Mouse (Mus musculus) ES-E14 (cell line): ENCODE data around the gene Svep1. TPM values are rescaled to one million over a fixed set of nuclear protein-coding genes. Genes with fewer than 3 reads are reported as not detected.

Source experiments
- DNase-seq: peaks from one replicate; pipeline ENCODE4 v3.0.0-alpha.2; 2013; ENCODE audit warnings: low read depth, low spot score
- H3K27ac ChIP-seq: 2 replicates; pipeline ENCODE4 v1.5.1; 2012; ENCODE audit warnings: low read depth, mild to moderate bottlenecking, low read length, moderate library complexity, mixed read lengths; ENCODE audit not compliant: poor library complexity, insufficient read depth, severe bottlenecking
- H3K36me3 ChIP-seq: 2 replicates; pipeline ENCODE4 v1.6.1; 2012; ENCODE audit warnings: mild to moderate bottlenecking, low read length, moderate library complexity, mixed read lengths; ENCODE audit not compliant: control insufficient read depth, poor library complexity, insufficient read depth, severe bottlenecking
- H3K4me1 ChIP-seq, 2 experiments: fragments of 150-350 bp in 1 of 2; sonication (generic) in 1 of 2; 2 replicates each; pipeline ENCODE4 v1.6.1; 2012; ENCODE audit warnings: low read length in 2 of 2, mild to moderate bottlenecking in 1 of 2, mixed read lengths in 1 of 2; ENCODE audit not compliant: control insufficient read depth in 2 of 2, insufficient read depth in 2 of 2, poor library complexity in 1 of 2
- H3K4me3 ChIP-seq, 2 experiments: fragments of 150-350 bp in 1 of 2; sonication (generic) in 1 of 2; 2 replicates each; pipeline ENCODE4 v1.5.1; 2012; ENCODE audit warnings: low read length in 2 of 2, low read depth in 1 of 2, mild to moderate bottlenecking in 1 of 2, mixed read lengths in 1 of 2; ENCODE audit not compliant: insufficient read depth in 1 of 2, poor library complexity in 1 of 2, severe bottlenecking in 1 of 2
- H3K9ac ChIP-seq: 2 replicates; pipeline ENCODE4 v1.6.1; 2012; ENCODE audit warnings: low read depth, mild to moderate bottlenecking, low read length, mixed read lengths; ENCODE audit not compliant: poor library complexity, insufficient read depth, severe bottlenecking
- H3K9me3 ChIP-seq: fragments of 150-350 bp; sonication (generic); 2 replicates; pipeline ENCODE4 v1.6.1; 2012; ENCODE audit warnings: low read depth, mild to moderate bottlenecking, low read length; ENCODE audit not compliant: control insufficient read depth, insufficient read depth
- CHD2 ChIP-seq: IDR thresholded peaks from 2 replicates; pipeline ENCODE4 v1.6.1; 2014; ENCODE audit warnings: mild to moderate bottlenecking, low read depth, low read length, inconsistent platforms
- HCFC1 ChIP-seq: IDR thresholded peaks from 2 replicates; pipeline ENCODE4 v1.6.1; 2012; ENCODE audit warnings: low read length, inconsistent platforms, borderline replicate concordance; ENCODE audit not compliant: insufficient read depth
- MAFK ChIP-seq: IDR thresholded peaks from 2 replicates; pipeline ENCODE4 v1.6.1; 2014; ENCODE audit warnings: mild to moderate bottlenecking, low read depth, low read length, inconsistent platforms; ENCODE audit not compliant: insufficient read depth
- ZC3H11A ChIP-seq: IDR thresholded peaks from 2 replicates; pipeline ENCODE4 v1.6.1; 2012; ENCODE audit warnings: low read depth, mild to moderate bottlenecking, inconsistent platforms, low read length, borderline replicate concordance
- ZNF384 ChIP-seq: IDR thresholded peaks from 2 replicates; pipeline ENCODE4 v1.6.1; 2012; ENCODE audit warnings: low read depth, low read length, inconsistent platforms
- in situ Hi-C, 2 experiments: fragments of 600-800 bp; cut with MboI; formaldehyde crosslinking; loops; one replicate each; pipeline ENCODE4 v1.15.1; 2025; ENCODE audit warnings: low sequenced_read_pairs in 2 of 2, inconsistent platforms in 1 of 2; ENCODE audit not compliant: unreplicated experiment in 2 of 2
- total RNA-seq: library from RNA; depleted of rRNA; stranded (reverse); fragments of 300-350 nt; gene quantifications from 2 replicates; pipeline ENCODE4 v1.2.3, GENCODE M21; 2012

Gene Svep1
- total RNA-seq, 1 experiment: 0.22 TPM

DNA sequence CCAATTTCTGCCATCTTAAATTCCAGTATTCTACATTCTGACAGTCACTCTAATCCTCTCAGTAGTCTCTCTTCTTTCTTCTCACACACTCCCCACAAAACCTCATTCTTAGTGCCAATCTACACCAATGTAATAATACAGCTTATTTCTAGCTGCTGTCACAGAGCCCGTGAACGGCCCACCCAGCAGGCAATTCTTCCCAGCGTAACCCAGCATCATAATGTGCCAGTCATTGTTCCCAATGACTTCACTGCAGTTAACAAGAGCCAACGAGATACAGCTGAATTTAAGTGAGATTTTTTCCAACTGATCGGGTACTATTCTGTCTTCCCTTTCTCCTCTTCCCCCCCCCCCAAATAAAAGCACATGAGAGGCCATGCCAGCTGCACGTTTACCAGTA, 67.4 kb downstream of the Svep1 start:
- H3K4me3 ChIP-seq: no peak overlapping the region
- H3K4me1 ChIP-seq: no peaks in the 10 kb centered on the region
- no peaks in the 10 kb centered on the region for H3K9me3 ChIP-seq
- H3K36me3 ChIP-seq: no peaks in the 10 kb centered on the region
- in situ Hi-C loops: no loop called here
- no peak overlapping the region for H3K27ac ChIP-seq
- DNase-seq: no peak
- H3K9ac ChIP-seq: no peak overlapping the region
- no peak for TF ChIP-seq HCFC1
- TF ChIP-seq ZNF384: no peak
- no peak for TF ChIP-seq ZC3H11A
- TF ChIP-seq CHD2: no peak
- no peak for TF ChIP-seq MAFK

DNA sequence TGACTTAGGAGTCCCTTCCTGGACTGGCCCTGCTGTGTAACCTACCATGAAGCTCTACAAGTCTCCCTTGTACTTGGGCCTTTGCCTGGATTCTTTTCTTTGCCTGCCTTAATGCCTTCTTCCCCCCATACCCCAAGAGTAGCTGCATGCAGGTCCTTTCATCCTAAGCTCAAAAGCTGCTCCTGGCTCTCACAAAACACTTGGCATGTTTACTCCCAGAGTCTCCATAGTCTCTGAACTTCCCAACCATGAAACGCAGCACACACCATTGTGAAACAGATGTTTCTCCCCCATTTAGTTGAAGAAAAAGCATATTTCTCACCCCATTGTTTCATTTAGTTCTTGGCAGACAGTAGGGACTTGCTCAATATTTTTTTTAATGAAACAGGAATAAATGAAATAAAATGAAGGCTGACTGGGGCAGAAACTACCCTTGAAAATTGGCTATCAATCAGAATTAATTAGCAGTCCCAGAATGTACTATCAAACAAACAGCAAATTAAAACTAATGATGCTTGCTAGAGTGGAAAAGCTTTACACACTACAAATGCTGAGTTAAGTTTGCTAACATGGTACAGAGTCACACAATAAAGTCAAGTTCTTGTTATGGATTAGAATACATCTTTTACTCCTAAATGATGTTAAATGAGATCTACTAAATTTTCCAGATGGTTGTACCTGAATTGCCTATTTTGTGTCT, 72.9 kb downstream of the Svep1 start:
- Histone ChIP-seq H3K9me3 (no peaks in the 10 kb centered on the region), H3K4me1 (no peaks in the 10 kb centered on the region), H3K27ac (no peak overlapping the region), H3K9ac (no peak overlapping the region), H3K4me3 (no peak overlapping the region), H3K36me3 (no peaks in the 10 kb centered on the region)
- no peak for TF ChIP-seq ZC3H11A
- TF ChIP-seq HCFC1: no peak
- no peak for DNase-seq
- in situ Hi-C loops: no loop called here

DNA sequence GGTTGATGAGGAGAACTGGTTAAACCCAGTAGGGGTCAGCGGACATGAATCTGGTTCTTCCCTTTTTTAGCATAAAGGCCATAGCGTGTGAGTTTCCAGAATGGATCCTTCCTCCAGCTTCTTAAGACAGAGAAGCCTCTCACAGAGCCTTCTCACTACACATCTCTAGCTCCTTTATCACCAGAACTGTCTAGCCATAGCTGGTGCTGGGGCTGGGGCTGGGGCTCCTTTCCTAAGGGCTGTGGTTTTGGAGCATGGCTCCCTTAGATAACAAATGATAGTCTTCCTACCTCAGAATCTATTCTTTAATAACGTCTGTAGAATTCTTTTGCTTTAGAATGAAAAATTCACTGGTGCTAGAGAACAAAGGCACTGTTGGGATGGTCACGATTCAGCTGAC, 76.8 kb downstream of the Svep1 start:
- no peaks in the 10 kb centered on the region for H3K4me1 ChIP-seq
- H3K27ac ChIP-seq: no peak overlapping the region
- DNase-seq: no peak
- H3K9ac ChIP-seq: no peak overlapping the region
- H3K4me3 ChIP-seq: no peak overlapping the region
- TF ChIP-seq ZNF384: no peak
- TF ChIP-seq ZC3H11A: no peak
- TF ChIP-seq MAFK: no peak
- no peak for TF ChIP-seq CHD2
- no peak for TF ChIP-seq HCFC1
- in situ Hi-C loops: no loop called here
- H3K9me3 ChIP-seq: no peaks in the 10 kb centered on the region
- no peaks in the 10 kb centered on the region for H3K36me3 ChIP-seq

DNA sequence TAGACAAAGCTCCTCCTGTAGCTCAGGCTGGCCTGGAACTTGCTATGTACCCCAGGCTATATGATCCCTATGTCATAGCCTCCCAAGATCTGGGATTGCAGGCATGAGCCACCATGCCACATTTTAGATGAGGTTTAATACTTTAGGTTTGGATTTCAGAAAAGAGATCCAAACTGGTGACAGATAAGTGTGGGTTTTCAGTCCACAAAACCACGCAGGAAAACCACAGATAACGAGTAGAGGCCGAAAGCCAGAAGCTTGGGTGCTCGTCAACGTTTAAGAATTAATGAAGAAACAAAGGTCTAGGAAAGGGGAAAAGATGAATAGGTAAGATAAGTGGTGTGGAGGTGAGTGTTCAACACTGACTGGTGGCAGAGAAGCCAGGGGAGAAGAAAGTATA, 79.6 kb downstream of the Svep1 start:
- Histone ChIP-seq H3K4me1 (no peaks in the 10 kb centered on the region), H3K9ac (no peak overlapping the region), H3K36me3 (no peaks in the 10 kb centered on the region), H3K9me3 (no peaks in the 10 kb centered on the region), H3K27ac (no peak overlapping the region), H3K4me3 (no peak overlapping the region)
- in situ Hi-C loops: no loop called here
- TF ChIP-seq ZC3H11A (no peak), MAFK (no peak), CHD2 (no peak), HCFC1 (no peak), ZNF384 (no peak)
- no peak for DNase-seq

DNA sequence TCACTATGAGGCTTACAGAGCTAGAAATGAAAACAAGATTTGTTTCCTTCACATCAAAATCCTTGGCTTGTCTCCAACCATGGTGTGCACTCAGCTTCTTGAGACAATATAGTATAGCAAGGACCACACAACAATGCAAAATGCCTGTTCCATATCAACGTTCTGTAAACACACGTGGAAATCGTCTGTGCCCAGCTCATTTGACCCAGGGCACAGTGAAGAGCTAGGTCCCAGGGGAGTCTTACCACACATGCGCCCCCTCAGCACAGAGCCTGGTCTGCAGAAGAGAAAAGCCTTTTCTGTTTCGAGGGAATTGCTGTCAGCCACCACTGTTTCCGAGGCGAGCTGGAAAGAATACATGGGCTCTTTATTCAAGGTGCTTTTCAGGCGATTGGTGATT, 91.2 kb downstream of the Svep1 start:
- H3K9ac ChIP-seq: no peak overlapping the region
- in situ Hi-C loops: no loop called here
- no peak for DNase-seq
- H3K27ac ChIP-seq: no peak overlapping the region
- no peaks in the 10 kb centered on the region for H3K36me3 ChIP-seq
- no peak for TF ChIP-seq MAFK
- no peak for TF ChIP-seq CHD2
- TF ChIP-seq ZNF384: no peak
- TF ChIP-seq HCFC1: no peak
- TF ChIP-seq ZC3H11A: no peak
- H3K4me3 ChIP-seq: no peak overlapping the region
- no peaks in the 10 kb centered on the region for H3K4me1 ChIP-seq
- H3K9me3 ChIP-seq: no peaks in the 10 kb centered on the region
